Mouse (Mus musculus) MEL (cell line): ENCODE data around the gene Aldh1a1. TPM values are rescaled to one million over a fixed set of nuclear protein-coding genes. Genes with fewer than 3 reads are reported as not detected.

Experiments
- DNase-seq: peaks from one replicate; pipeline ENCODE4 v3.0.0; 2011; ENCODE audit warnings: low read depth, low spot score
- H3K27ac ChIP-seq: 2 replicates; pipeline ENCODE4 v1.5.1; 2012; ENCODE audit warnings: low read depth, mild to moderate bottlenecking, control low read depth, low read length, moderate library complexity; ENCODE audit not compliant: control insufficient read depth
- H3K27me3 ChIP-seq, 2 experiments: fragments of 150-350 bp in 1 of 2; sonication (generic) in 1 of 2; 2 replicates each; pipeline ENCODE4 v1.6.1; 2012; ENCODE audit warnings: low read length in 2 of 2, mild to moderate bottlenecking in 2 of 2, improper control_type of control experiment in 1 of 2, moderate library complexity in 1 of 2; ENCODE audit not compliant: insufficient read depth in 2 of 2, control insufficient read depth in 1 of 2
- H3K36me3 ChIP-seq, 2 experiments: 2 replicates each; pipeline ENCODE4 v1.6.1; 2012 to 2014; ENCODE audit warnings: low read length in 2 of 2, improper control_type of control experiment in 1 of 2, inconsistent platforms in 1 of 2, mild to moderate bottlenecking in 1 of 2; ENCODE audit not compliant: insufficient read depth in 2 of 2, control insufficient read depth in 1 of 2
- H3K4me1 ChIP-seq, 2 experiments: fragments of 150-350 bp in 1 of 2; sonication (generic) in 1 of 2; 2 replicates each; pipeline ENCODE4 v1.6.1; 2012; ENCODE audit warnings: low read length in 2 of 2, improper control_type of control experiment in 1 of 2, mild to moderate bottlenecking in 1 of 2; ENCODE audit not compliant: insufficient read depth in 2 of 2, control insufficient read depth in 1 of 2
- H3K4me3 ChIP-seq, 2 experiments: fragments of 150-350 bp in 1 of 2; sonication (generic) in 1 of 2; 2 replicates each; pipeline ENCODE4 v1.5.1; 2012; ENCODE audit warnings: low read depth in 2 of 2, low read length in 2 of 2, mild to moderate bottlenecking in 2 of 2, moderate library complexity in 2 of 2, control low read depth in 1 of 2, improper control_type of control experiment in 1 of 2; ENCODE audit not compliant: control insufficient read depth in 1 of 2, insufficient read depth in 1 of 2
- H3K79me2 ChIP-seq: 2 replicates; pipeline ENCODE4 v1.6.1; 2012; ENCODE audit warnings: mild to moderate bottlenecking, low read length, moderate library complexity; ENCODE audit not compliant: control insufficient read depth, poor library complexity, insufficient read depth
- H3K9ac ChIP-seq: 2 replicates; pipeline ENCODE4 v1.6.1; 2012; ENCODE audit warnings: low read depth, mild to moderate bottlenecking, control low read depth, low read length, moderate library complexity; ENCODE audit not compliant: control insufficient read depth, poor library complexity, severe bottlenecking
- H3K9me3 ChIP-seq: fragments of 150-350 bp; sonication (generic); replicated peaks from 2 replicates; pipeline ENCODE4 v1.6.1; 2012; ENCODE audit warnings: mild to moderate bottlenecking, low read length, improper control_type of control experiment, moderate library complexity; ENCODE audit not compliant: insufficient read depth
- E2F4 ChIP-seq: IDR thresholded peaks from 2 replicates; pipeline ENCODE4 v1.6.1; 2011; ENCODE audit warnings: low read depth, low read length, improper control_type of control experiment, borderline replicate concordance
- ETS1 ChIP-seq: IDR thresholded peaks from 2 replicates; pipeline ENCODE4 v1.6.1; 2012; ENCODE audit warnings: low read depth, mild to moderate bottlenecking, inconsistent platforms, low read length, improper control_type of control experiment, moderate library complexity
- GABPA ChIP-seq: IDR thresholded peaks from 2 replicates; pipeline ENCODE4 v1.6.1; 2012; ENCODE audit warnings: low read depth, mild to moderate bottlenecking, inconsistent platforms, low read length, improper control_type of control experiment, moderate library complexity
- GATA1 ChIP-seq: IDR thresholded peaks from 2 replicates; pipeline ENCODE4 v1.6.1; 2011; ENCODE audit warnings: low read depth, low read length, improper control_type of control experiment
- HCFC1 ChIP-seq: IDR thresholded peaks from 2 replicates; pipeline ENCODE4 v1.6.1; 2012; ENCODE audit warnings: low read depth, mild to moderate bottlenecking, inconsistent platforms, low read length, improper control_type of control experiment, moderate library complexity
- MAZ ChIP-seq: IDR thresholded peaks from 2 replicates; pipeline ENCODE4 v1.6.1; 2012; ENCODE audit warnings: low read depth, mild to moderate bottlenecking, inconsistent platforms, low read length, improper control_type of control experiment
- MEF2A ChIP-seq: IDR thresholded peaks from 2 replicates; pipeline ENCODE4 v1.6.1; 2014; ENCODE audit warnings: low read depth, mild to moderate bottlenecking, inconsistent platforms, low read length, improper control_type of control experiment; ENCODE audit not compliant: poor library complexity, insufficient replicate concordance, severe bottlenecking; ENCODE audit errors: extremely low read depth
- NELFE ChIP-seq: IDR thresholded peaks from 2 replicates; pipeline ENCODE4 v1.6.1; 2011; ENCODE audit warnings: low read depth, low read length, improper control_type of control experiment
- POLR2AphosphoS2 ChIP-seq: IDR thresholded peaks from 2 replicates; pipeline ENCODE4 v1.6.1; 2011; ENCODE audit warnings: low read length, improper control_type of control experiment
- SIN3A ChIP-seq: IDR thresholded peaks from 2 replicates; pipeline ENCODE4 v1.6.1; 2012; ENCODE audit warnings: low read length, improper control_type of control experiment, inconsistent platforms
- SMC3 ChIP-seq: IDR thresholded peaks from 2 replicates; pipeline ENCODE4 v1.6.1; 2011; ENCODE audit warnings: low read depth, low read length, improper control_type of control experiment
- TAL1 ChIP-seq: IDR thresholded peaks from 2 replicates; pipeline ENCODE4 v1.6.1; 2012; ENCODE audit warnings: mild to moderate bottlenecking, inconsistent platforms, low read length, moderate library complexity, mixed read lengths
- TBP ChIP-seq: IDR thresholded peaks from 2 replicates; pipeline ENCODE4 v1.8.0; 2011; ENCODE audit warnings: low read depth, low read length, improper control_type of control experiment
- TCF12 ChIP-seq: IDR thresholded peaks from 2 replicates; pipeline ENCODE4 v1.6.1; 2014; ENCODE audit warnings: low read depth, mild to moderate bottlenecking, inconsistent platforms, low read length, improper control_type of control experiment, moderate library complexity
- USF2 ChIP-seq, 2 experiments: IDR thresholded peaks; 2 replicates each; pipeline ENCODE4 v1.6.1; 2011 to 2012; ENCODE audit warnings: improper control_type of control experiment in 2 of 2, low read length in 2 of 2, borderline replicate concordance in 1 of 2, inconsistent platforms in 1 of 2, low read depth in 1 of 2, mild to moderate bottlenecking in 1 of 2; ENCODE audit not compliant: insufficient read depth in 1 of 2
- ZC3H11A ChIP-seq: IDR thresholded peaks from 2 replicates; pipeline ENCODE4 v1.6.1; 2012; ENCODE audit warnings: low read depth, mild to moderate bottlenecking, inconsistent platforms, low read length, improper control_type of control experiment
- ZKSCAN1 ChIP-seq: IDR thresholded peaks from 2 replicates; pipeline ENCODE4 v1.6.1; 2012; ENCODE audit warnings: low read depth, mild to moderate bottlenecking, inconsistent platforms, low read length, improper control_type of control experiment, moderate library complexity
- ZMIZ1 ChIP-seq: IDR thresholded peaks from 2 replicates; pipeline ENCODE4 v1.6.1; 2012; ENCODE audit warnings: low read depth, mild to moderate bottlenecking, inconsistent platforms, low read length, improper control_type of control experiment, moderate library complexity
- ZNF384 ChIP-seq: IDR thresholded peaks from 2 replicates; pipeline ENCODE4 v1.6.1; 2012; ENCODE audit warnings: low read depth, mild to moderate bottlenecking, inconsistent platforms, low read length, improper control_type of control experiment
- polyA plus RNA-seq, 2 experiments: library from polyadenylated mRNA; stranded (reverse) in 1 of 2; unstranded in 1 of 2; fragments of >175 nt in 1 of 2; fragments of >200 nt in 1 of 2; gene quantifications; 2 replicates each; pipeline versions ENCODE4 v1.2.1 to v1.2.4; 2012; ENCODE audit warnings: low replicate concordance in 2 of 2, low read depth in 1 of 2; ENCODE audit not compliant: insufficient read length in 2 of 2, insufficient read depth in 1 of 2, missing spikeins in 1 of 2
- total RNA-seq: library from RNA; depleted of rRNA; stranded (reverse); fragments of 300-350 nt; gene quantifications from 2 replicates; pipeline ENCODE4 v1.2.3, GENCODE M21; 2012

Aldh1a1 gene
- total and polyA plus RNA-seq, 3 experiments: 2.3 to 10.3 TPM; not detected in 1

DNA sequence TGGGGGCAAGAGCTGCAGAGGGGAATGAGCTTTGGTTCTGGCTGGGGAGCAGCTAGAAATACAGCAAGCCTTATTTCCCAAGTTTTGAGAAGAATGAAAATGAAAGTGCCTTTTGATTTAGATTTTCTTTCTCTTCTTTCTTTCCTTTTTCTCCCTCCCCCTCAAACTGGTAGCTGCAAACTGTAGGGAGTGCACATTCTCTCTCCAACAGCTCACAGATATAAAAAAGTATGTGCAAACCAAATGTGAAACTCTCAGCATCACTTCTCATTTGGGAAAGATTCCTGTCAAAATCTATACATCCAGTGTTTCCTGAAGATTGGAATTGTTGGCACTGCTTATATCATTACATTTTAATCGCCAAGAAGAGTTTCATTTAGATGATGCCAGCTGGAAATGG is 110.7 kb downstream of the Aldh1a1 start:
- TF ChIP-seq E2F4 (no peak), NELFE (no peak), ZC3H11A (no peak)
- H3K27ac ChIP-seq: no peak overlapping the region
- H3K27me3 ChIP-seq: no peaks in the 10 kb centered on the region; a peak in 1 of 4 replicates

GRCm38 (mm10) chr19:20603866-20604265 is 111.4 kb downstream of the Aldh1a1 start:
- Histone ChIP-seq H3K27ac (no peak overlapping the region), H3K4me3 (no peak overlapping the region), H3K9me3 (no peaks in the 10 kb centered on the region), H3K27me3 (no peaks in the 10 kb centered on the region; a peak in 1 of 4 replicates), H3K4me1 (peaks cover 0 to 2% of the 10 kb centered on the region in 2 experiments; a peak in 1 of 4 replicates), H3K9ac (no peak overlapping the region), H3K36me3 (no peaks in the 10 kb centered on the region), H3K79me2 (no peaks in the 10 kb centered on the region)
- no peak for DNase-seq
- no peak for TF ChIP-seq HCFC1
- TF ChIP-seq ETS1: no peak
- TF ChIP-seq SMC3: no peak
- no peak for TF ChIP-seq ZMIZ1
- TF ChIP-seq POLR2AphosphoS2: no peak
- no peak for TF ChIP-seq E2F4
- TF ChIP-seq GATA1: no peak
- no peak for TF ChIP-seq TCF12
- no peak for TF ChIP-seq MEF2A
- no peak for TF ChIP-seq ZNF384
- TF ChIP-seq TAL1: no peak
- TF ChIP-seq TBP: no peak
- no peak for TF ChIP-seq GABPA
- TF ChIP-seq USF2 (IDR thresholded peaks at IDR 0.05; ENCODE audit: borderline replicate concordance in 1 of 2, insufficient read depth in 1 of 2, low read depth in 1 of 2, low read length in 2 of 2): no peak
- TF ChIP-seq SIN3A: no peak
- no peak for TF ChIP-seq MAZ
- no peak for TF ChIP-seq ZKSCAN1

More for the DNA sequence above, 110.7 kb downstream of the Aldh1a1 start:
- no peak for DNase-seq
- Histone ChIP-seq H3K9ac (no peak overlapping the region), H3K4me1 (peaks cover 0 to 2% of the 10 kb centered on the region in 2 experiments; a peak in 1 of 4 replicates), H3K79me2 (no peaks in the 10 kb centered on the region), H3K36me3 (no peaks in the 10 kb centered on the region), H3K4me3 (no peak overlapping the region), H3K9me3 (no peaks in the 10 kb centered on the region)
